Mouse (Mus musculus) 3134 (cell line): Measurements from ENCODE around the gene Pdia5.
A peak's percentile ranks its signal among the peaks of the same experiment; 100 is the strongest.

Source experiments
- DNase-seq: peaks from one replicate; pipeline ENCODE4 v3.0.0-alpha.2; 2011; ENCODE audit warnings: low spot score; ENCODE audit not compliant: insufficient read length; ENCODE audit errors: extremely low read depth

Pdia5 gene

DNA sequence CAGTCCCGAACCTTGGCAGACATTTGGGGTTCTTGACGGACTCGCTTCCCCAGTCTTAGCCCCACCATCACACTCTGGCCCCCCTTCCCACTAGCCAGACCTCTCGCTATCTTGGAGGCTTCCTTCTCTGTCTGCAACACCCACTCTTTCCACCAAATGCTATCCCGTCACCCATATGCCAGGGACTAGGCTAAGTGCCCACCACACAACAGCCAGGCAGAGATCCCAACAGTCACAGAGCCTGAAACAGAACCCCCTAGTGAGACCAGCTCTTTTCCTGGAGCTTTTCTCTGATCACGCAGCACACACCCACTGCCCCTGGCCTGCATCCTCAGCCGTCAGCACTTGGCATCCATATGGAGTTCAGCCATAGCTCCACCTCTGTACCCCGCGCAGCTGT is 5.0 kb downstream of the Pdia5 start:
- DNase-seq: no peak

DNA sequence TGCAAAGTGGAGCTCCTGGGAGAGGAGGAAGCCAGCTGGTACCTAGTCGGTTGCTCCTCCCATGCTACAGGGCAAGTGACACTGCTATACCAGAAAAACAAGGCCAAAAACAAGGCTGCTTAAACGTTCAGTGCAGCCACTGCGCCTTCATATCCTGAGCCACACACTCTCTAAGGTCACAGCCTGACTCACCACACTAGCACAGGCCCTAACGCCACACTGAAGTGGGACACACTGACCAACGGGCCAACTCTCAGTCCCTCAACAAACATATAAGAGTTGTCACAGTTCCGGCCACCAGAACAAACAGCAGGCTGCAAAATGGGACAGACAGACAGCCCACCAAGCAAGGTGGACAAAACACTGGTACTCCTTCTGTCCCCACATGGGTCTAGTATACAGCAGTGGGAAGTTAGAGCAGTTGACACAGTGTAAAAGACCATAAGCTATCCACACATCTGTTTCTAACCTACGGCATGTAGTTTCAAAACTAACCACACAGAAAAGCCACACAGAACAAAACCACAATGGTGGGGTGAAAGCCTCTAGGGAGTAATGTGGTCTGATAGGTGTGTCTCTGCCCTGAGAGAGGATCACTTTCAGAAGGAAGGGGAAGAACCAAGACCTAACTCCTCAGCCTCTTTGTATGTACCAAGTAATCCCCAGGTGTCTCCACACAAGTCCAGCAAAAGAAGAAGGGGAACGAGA is 6.0 kb downstream of the Pdia5 start:
- DNase-seq: peak; percentile 41

- no peak for DNase-seq
These were observed 6.6 kb downstream of the Pdia5 start for GRCm38 (mm10) chr16:35484105-35484504.

DNA sequence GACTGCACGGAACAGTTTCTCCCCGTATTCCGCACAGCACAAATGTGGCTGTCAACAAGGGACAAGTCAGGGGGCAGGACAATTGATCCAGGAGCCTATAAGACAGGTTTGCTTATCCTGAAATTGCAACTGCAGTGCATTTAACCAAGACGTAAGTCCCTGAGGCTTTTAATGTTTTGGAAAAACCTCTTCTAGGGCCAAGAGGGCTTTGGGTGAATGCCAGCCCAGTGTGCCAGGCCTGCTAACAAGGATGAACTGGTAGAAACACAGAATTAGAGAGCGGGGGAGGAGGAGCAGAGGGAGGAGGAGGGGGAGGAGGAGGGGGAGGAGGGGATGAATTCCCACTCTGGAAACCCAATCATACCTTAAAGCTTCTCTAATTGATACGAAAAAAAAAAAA is 11.4 kb downstream of the Pdia5 start:
- no peak for DNase-seq

GRCm38 (mm10) chr16:35477273-35477672 is 13.4 kb downstream of the Pdia5 start:
- no peak for DNase-seq

GRCm38 (mm10) chr16:35472569-35473275 is 18.0 kb downstream of the Pdia5 start:
- DNase-seq: no peak

DNA sequence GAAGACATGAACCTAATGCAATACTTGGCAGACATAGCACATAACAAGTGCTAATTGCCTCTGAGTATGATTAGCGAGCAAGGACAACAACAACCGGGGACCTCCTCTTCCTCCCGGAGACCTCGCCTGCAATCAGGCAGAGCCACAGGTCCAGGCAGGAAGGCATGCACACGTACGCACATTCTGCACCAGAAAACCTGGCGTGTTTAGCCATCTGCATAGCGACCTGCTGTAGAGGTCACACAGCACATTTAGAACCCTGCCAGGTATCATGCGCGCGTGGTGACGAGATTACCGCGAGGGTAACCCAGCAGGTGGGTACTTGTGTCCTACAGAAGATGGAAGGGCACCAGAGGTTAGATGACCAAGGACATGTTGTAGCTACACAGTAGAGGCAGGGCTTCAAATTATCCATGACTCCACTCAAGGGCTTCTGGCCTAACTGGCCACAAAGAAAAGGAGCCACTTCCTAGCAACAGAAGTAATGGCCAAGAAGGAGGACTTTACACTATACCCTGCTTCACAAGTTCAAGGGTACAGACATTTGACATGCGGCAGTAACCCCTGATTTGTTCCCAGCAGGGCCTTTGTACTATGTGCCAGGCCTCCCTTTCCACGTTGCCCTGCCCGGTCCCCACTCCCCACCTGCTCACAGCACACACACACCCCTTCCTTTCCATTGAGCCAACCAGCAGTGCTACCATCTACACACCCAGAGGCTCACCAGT is 18.7 kb downstream of the Pdia5 start:
- no peak for DNase-seq

DNA sequence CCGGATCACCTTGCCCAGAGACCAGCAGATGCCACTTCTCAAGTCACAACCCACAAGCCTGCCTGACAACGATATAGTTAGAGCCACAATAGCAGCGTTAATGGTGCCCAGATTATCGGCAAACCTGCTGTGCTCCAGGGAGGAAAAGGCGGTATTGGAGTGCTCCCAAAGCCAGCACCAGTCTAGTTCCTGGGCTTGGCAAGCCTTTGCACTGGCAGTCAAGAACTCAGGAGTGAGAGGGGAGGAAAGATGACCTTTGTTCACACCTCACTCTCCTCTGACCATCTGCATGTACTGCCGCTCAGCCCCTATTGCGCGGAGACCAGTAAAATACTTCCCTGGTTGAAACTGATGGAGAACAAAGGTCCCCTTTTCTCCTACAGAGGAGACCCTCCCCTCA is 19.7 kb downstream of the Pdia5 start:
- DNase-seq: no peak

- no peak for DNase-seq
These were observed 20.6 kb downstream of the Pdia5 start for GRCm38 (mm10) chr16:35470096-35470495.

GRCm38 (mm10) chr16:35469016-35469415 is 21.7 kb downstream of the Pdia5 start:
- no peak for DNase-seq

GRCm38 (mm10) chr16:35467044-35467443 is 23.6 kb downstream of the Pdia5 start:
- DNase-seq: no peak

GRCm38 (mm10) chr16:35465808-35466351 is 24.8 kb downstream of the Pdia5 start:
- DNase-seq: no peak

GRCm38 (mm10) chr16:35464686-35465308 is 25.9 kb downstream of the Pdia5 start:
- DNase-seq: no peak

GRCm38 (mm10) chr16:35463708-35464107 is 27.0 kb downstream of the Pdia5 start:
- no peak for DNase-seq

DNA sequence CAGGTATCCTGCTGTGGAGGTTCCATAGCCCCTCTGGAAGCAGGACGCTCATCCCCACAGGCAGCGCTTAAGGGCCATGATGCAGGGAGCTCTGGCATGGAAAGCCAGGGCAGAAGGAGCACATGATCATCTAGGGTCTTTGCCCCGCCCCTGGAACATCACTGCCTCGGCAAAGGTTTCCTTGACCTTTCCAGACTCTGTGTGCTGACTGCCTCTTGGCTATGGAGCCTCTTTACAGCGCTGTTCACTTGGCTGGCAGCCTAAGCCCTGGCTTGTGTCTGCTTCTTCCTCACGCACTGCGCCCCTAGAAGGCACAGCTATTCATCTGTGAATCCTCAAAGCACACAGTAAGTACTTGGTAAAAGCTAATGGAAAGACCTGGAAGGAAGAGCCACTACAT is 27.7 kb downstream of the Pdia5 start:
- DNase-seq: no peak

DNA sequence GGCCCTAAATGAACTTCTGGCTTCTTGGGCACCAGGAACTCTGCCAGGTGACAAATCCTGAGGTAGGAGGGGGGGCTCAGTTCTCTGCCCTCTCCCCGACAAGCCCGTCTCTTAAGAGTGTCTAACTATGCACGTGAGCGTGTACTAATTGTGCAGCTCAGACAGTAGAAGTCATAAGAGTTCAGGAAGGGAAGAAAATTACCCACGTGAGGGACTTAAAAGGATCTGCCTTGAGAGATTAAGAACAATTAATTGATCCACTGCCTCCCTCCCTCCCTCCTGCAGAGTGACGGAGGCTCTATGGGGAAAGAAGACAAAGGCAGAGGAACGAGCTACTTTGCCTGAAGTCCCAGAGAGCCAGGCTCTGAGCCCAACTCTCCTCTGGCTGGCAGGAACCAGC is 31.1 kb downstream of the Pdia5 start:
- no peak for DNase-seq

DNA sequence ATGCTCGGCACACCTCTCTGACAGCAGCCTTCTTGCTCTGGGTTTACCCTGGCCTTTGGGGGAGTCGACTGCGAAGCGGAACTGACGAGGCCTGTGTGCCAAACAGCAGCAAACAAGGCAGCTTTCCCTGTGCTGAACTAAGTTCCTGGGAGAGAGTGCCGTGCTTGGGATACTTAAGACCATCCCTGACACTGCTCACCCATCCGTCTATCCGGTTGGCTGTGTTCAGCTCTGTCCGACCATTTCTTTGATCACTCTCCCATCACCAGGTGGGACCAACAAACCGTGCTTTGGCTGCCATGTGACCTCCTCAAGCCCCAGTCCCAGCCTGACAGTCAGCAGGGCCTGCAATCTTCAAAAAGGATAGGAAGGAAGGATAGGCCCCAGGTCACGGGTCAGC is 32.4 kb downstream of the Pdia5 start:
- DNase-seq: no peak

- DNase-seq: no peak
These were observed 33.2 kb downstream of the Pdia5 start for GRCm38 (mm10) chr16:35457488-35457887.

GRCm38 (mm10) chr16:35457011-35457419 is 33.7 kb downstream of the Pdia5 start:
- DNase-seq: no peak

- DNase-seq: no peak
These were observed 34.4 kb downstream of the Pdia5 start for GRCm38 (mm10) chr16:35456305-35456704.

GRCm38 (mm10) chr16:35455822-35456221 is 34.9 kb downstream of the Pdia5 start:
- DNase-seq: no peak
